Mouse (Mus musculus) embryonic facial prominence, embryonic 15.5 days (tissue): ENCODE data around the gene Ncoa3. TPM values are rescaled to one million over a fixed set of nuclear protein-coding genes. Genes with fewer than 3 reads are reported as not detected.

Experiments
- ATAC-seq: fragments of 200-750 bp; cut with Nextera tagmentation; 2 replicates; pipeline ENCODE4 v1.8.0; 2017; ENCODE audit warnings: low read depth, moderate TSS enrichment; ENCODE audit not compliant: insufficient number of reproducible peaks, low FRiP score, low TSS enrichment
- H3K27ac ChIP-seq: fragments of 300-500 bp; sonication (generic); replicated peaks from 2 replicates; pipeline ENCODE4 v1.5.1; 2015; ENCODE audit warnings: mild to moderate bottlenecking, inconsistent platforms
- H3K27me3 ChIP-seq: fragments of 300-500 bp; sonication (generic); 2 replicates; pipeline ENCODE4 v1.6.1; 2015; ENCODE audit warnings: inconsistent platforms
- H3K36me3 ChIP-seq: fragments of 300-500 bp; sonication (generic); 2 replicates; pipeline ENCODE4 v1.6.1; 2015; ENCODE audit warnings: mild to moderate bottlenecking, inconsistent platforms
- H3K4me1 ChIP-seq: fragments of 300-500 bp; sonication (generic); 2 replicates; pipeline ENCODE4 v1.6.1; 2015; ENCODE audit warnings: inconsistent platforms
- H3K4me2 ChIP-seq: fragments of 300-500 bp; sonication (generic); replicated peaks from 2 replicates; pipeline ENCODE4 v1.6.1; 2015; ENCODE audit warnings: mild to moderate bottlenecking, inconsistent platforms
- H3K4me3 ChIP-seq: fragments of 300-500 bp; sonication (generic); replicated peaks from 2 replicates; pipeline ENCODE4 v1.5.1; 2015; ENCODE audit warnings: mild to moderate bottlenecking, inconsistent platforms
- H3K9ac ChIP-seq: fragments of 300-500 bp; sonication (generic); 2 replicates; pipeline ENCODE4 v1.6.1; 2015; ENCODE audit warnings: inconsistent platforms
- H3K9me3 ChIP-seq: fragments of 300-500 bp; sonication (generic); replicated peaks from 2 replicates; pipeline ENCODE4 v1.6.1; 2016; ENCODE audit warnings: inconsistent platforms
- WGBS: fragments of 180-500 bp; shearing (Covaris S2); methylation state at CpG from one replicate; pipeline ENCODE4 v1.1.7; 2015; 5-methylcytosine and 5-hydroxymethylcytosine counted together
- polyA plus RNA-seq: library from polyadenylated mRNA; unstranded; fragments of >200 nt; fragmentation: Nextera tagmentation; extraction: Ambion mirVana; gene quantifications from 2 replicates; pipeline ENCODE4 v1.2.1, GENCODE M21; 2015

The Ncoa3 gene
- polyA plus RNA-seq, 1 experiment from 2014 or later: 14.7 TPM

DNA sequence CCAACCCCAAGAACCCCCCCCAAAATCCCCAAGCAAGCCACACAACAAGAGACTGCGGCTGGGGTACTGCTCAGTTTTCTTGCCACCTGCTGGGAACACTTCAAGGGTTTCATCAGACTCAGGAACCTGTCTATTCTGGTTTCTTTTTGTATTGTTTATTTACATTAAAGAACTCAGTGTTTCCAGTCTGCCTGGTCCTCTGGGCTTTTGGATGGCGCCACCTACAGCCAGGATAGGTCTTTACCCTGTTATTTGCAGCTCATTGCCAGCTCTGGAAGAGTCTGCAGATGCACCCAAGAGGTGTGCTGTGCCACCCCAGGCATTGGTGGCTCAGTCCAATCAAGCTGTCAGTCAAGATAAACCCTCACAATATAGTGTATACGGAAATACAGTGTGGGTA is 43.3 kb downstream of the Ncoa3 start:
- peaks cover 17% of the 10 kb centered on the region for H3K4me1 ChIP-seq
- H3K27me3 ChIP-seq: no peaks in the 10 kb centered on the region
- no peak for ATAC-seq
- H3K27ac ChIP-seq: no peak overlapping the region
- H3K4me3 ChIP-seq: no peak overlapping the region
- no peak overlapping the region for H3K9ac ChIP-seq
- WGBS: 47% methylated on average over 3 of the region's 3 CpGs
- no peak overlapping the region for H3K4me2 ChIP-seq
- no peaks in the 10 kb centered on the region for H3K9me3 ChIP-seq
- no peaks in the 10 kb centered on the region for H3K36me3 ChIP-seq

DNA sequence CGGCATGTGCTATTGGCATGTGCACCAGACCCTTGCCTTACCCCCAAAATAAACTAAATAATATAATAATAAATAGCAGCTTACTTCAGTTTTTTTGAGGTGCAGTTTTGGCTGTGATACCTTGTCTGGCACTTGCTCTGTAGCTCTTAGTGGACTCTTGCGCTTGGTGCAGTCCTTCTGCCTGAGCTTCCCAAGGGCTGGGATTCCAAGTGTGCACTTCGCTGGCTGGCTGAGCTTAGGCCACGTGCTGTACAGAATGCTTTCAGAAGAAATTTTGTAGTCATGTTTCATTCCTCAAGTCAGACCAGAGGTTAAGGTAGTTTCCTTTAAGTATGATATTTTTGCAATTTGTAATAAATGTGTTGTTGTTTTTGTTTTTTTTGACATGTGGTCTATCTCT is 47.2 kb downstream of the Ncoa3 start:
- Histone ChIP-seq H3K27me3 (no peaks in the 10 kb centered on the region), H3K9me3 (no peaks in the 10 kb centered on the region), H3K9ac (no peak overlapping the region), H3K4me1 (peaks cover 18% of the 10 kb centered on the region), H3K36me3 (no peaks in the 10 kb centered on the region), H3K27ac (no peak overlapping the region), H3K4me3 (no peak overlapping the region), H3K4me2 (no peak overlapping the region)
- WGBS: 68% methylated on average over 4 of the region's 4 CpGs
- no peak for ATAC-seq

DNA sequence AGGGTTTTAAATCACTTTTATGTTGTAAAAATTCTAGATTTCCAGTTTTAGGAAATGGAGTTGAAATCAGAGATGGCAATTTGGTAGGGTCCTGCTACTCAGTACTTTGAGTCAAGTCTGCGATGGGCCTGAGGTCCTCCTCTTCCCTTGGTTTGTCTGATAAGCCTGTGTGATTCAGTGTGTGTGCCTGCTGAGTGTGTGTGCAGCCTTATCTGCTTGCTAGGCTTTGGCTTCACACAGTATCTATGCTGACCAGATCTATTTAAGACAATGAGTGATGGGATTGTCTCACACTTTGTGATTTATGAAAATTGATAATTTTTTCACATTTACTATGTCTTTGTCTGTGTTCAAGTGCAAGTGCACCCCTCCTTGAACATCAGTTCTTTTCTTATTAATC is 50.1 kb downstream of the Ncoa3 start:
- H3K4me1 ChIP-seq: peaks cover 32% of the 10 kb centered on the region
- H3K27ac ChIP-seq: no peak overlapping the region
- H3K9me3 ChIP-seq: no peaks in the 10 kb centered on the region
- ATAC-seq: no peak
- no peaks in the 10 kb centered on the region for H3K27me3 ChIP-seq
- no peak overlapping the region for H3K9ac ChIP-seq
- H3K4me3 ChIP-seq: no peak overlapping the region
- H3K36me3 ChIP-seq: peaks cover under 1% of the 10 kb centered on the region
- H3K4me2 ChIP-seq: no peak overlapping the region
- WGBS: 73% methylated on average over 1 of the region's 1 CpGs

DNA sequence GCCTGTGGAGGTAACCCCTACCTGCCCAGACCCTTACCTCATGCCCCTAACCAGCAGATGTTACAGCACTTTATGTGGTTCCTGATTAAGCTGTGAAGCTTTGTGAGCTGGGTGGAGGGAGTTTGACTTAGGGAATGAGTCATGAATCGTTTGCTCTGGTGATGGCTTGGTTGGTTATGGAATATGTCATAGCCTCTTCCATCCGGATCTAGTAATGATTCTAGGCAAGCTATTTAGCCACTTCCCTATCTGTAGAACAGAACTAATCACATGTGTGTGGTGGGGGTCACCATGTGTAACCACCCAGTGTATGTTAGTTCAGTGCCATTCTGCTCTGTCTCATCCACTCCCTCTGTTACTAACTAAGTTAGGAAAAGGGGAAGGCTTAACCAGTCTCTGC is 52.6 kb downstream of the Ncoa3 start:
- no peak overlapping the region for H3K4me2 ChIP-seq
- peaks cover 37% of the 10 kb centered on the region for H3K4me1 ChIP-seq
- H3K9me3 ChIP-seq: no peaks in the 10 kb centered on the region
- 0 out of 2 replicates have a peak overlapping the region, but pooled peaks have one; percentile 65 for H3K27ac ChIP-seq
- H3K4me3 ChIP-seq: no peak overlapping the region
- peaks cover 13% of the 10 kb centered on the region for H3K36me3 ChIP-seq
- 61% methylated on average over 2 of the region's 2 CpGs for WGBS
- 0 out of 2 replicates have a peak, but pooled peaks have one; percentile 10 for ATAC-seq
- H3K9ac ChIP-seq: no peak overlapping the region
- H3K27me3 ChIP-seq: no peaks in the 10 kb centered on the region

DNA sequence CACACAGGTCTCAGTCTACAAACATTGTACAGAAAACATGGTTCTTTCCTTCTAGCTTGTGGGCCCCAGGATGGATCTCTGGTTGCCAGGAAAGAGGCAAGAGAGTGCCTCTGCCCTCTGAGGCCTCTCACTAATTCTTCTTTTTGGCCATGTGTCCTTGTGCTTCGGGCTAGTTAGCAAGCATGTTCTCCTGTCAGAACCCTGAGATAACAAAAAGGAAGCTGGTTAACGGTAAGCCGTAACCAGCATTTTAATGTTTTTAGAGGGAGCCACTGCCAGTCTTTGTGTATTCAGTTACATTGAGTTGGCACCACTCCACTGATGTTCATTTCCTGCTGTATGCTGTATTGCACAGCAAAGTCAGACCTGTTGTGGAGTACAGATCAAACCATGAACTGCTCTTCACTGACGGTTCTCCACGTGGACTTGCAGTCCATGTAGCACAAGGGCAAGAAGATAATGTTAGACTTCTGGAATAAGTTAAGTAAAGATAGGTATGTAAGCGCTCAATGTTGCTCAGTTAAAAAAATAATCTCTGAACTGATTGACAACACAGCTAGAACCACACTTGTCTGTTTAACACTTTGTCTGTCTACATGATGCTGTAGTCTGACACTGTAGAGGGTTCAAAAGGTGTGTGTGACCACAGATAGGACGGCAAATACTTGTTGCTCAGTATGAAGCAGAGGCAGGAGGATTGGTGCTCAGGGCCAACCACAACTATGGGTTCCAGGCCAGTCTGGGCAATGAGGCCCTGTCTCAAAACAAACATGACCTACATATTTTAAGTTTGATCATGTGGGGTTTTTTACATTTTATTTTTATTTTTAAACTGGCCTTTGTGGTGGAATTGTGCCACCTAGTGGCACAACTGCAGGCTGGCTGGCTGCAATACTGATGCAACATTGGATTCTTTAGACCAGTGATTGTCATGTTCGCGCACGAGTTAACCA is 53.4 kb downstream of the Ncoa3 start:
- H3K4me3 ChIP-seq: no peak overlapping the region
- H3K9ac ChIP-seq: no peak overlapping the region
- no peaks in the 10 kb centered on the region for H3K27me3 ChIP-seq
- 49% methylated on average over 10 of the region's 10 CpGs for WGBS
- H3K4me1 ChIP-seq: peaks cover 37% of the 10 kb centered on the region
- H3K4me2 ChIP-seq: no peak overlapping the region
- peaks cover 16% of the 10 kb centered on the region for H3K36me3 ChIP-seq
- H3K27ac ChIP-seq: peak overlapping the region; percentile 65
- ATAC-seq: peak; percentile 39; the same call in 1 of the 2 replicates
- no peaks in the 10 kb centered on the region for H3K9me3 ChIP-seq

DNA sequence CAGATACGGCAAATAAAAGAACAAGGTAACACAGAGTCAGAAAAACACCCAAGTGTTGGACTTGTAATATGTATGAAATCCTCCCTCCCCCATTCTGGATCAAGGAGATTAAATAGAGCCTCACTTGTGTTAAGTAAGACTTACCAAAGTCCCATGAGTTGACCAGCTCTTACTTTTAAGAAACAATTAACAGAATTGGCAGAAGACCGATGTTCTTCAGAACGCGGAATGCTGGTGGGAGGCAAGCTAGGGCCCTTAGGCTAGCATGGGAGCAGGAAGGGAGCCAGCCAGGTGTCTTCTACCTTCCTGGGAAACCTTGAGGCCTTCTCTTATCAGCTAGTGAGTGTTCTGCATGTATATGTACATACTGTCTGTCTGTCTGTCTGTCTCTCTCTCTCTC is 55.5 kb downstream of the Ncoa3 start:
- H3K4me3 ChIP-seq: no peak overlapping the region
- H3K27ac ChIP-seq: no peak overlapping the region
- WGBS: 89% methylated on average over 4 of the region's 4 CpGs
- no peaks in the 10 kb centered on the region for H3K27me3 ChIP-seq
- H3K9ac ChIP-seq: no peak overlapping the region
- ATAC-seq: no peak
- H3K4me2 ChIP-seq: no peak overlapping the region
- no peaks in the 10 kb centered on the region for H3K9me3 ChIP-seq
- peaks cover 32% of the 10 kb centered on the region for H3K36me3 ChIP-seq
- peaks cover 23% of the 10 kb centered on the region for H3K4me1 ChIP-seq

DNA sequence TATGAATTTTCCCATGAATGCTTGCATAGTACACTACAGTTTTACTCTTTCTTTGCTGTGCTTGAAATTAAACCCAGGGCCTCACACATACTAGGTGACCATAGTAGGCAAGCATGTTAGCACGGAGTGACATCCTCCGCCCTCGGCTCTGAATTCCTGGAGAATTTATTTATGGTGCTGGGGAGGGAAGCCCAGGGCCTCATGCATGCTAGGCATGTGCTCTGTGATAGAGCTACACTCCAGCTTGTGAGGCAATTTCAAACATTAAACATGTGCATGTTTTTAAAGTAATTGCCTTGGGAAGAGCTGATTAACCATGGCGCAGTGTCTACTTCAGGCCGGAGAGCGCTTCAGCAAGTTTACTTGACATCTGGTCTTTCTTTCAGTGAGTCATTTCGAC is 56.4 kb downstream of the Ncoa3 start:
- ATAC-seq: no peak

DNA sequence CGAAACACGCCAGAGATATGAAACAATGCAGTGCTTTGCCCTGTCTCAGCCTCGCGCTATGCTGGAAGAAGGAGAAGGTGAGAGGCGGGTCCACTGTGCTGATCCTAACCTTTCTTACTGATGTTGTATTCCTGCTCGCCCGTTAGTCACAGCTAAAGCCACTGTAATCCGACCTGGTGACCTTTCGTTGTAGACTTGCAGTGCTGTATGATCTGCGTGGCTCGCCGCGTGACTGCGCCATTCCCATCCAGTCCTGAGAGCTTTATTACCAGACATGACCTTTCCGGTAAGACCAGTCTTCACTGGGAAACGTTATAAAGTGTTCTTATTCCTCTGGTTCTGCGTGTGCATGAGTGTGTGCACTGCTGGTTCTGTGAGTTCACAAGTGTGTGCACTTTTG is 59.0 kb downstream of the Ncoa3 start:
- peaks cover 58% of the 10 kb centered on the region for H3K36me3 ChIP-seq
- 86% methylated on average over 17 of the region's 17 CpGs for WGBS
- H3K4me2 ChIP-seq: no peak overlapping the region
- no peak overlapping the region for H3K27ac ChIP-seq
- H3K9me3 ChIP-seq: no peaks in the 10 kb centered on the region
- no peak overlapping the region for H3K4me3 ChIP-seq
- H3K27me3 ChIP-seq: no peaks in the 10 kb centered on the region
- no peak overlapping the region for H3K9ac ChIP-seq
- ATAC-seq: no peak
- H3K4me1 ChIP-seq: 0 out of 2 replicates have a peak, but pooled peaks cover 5% of the 10 kb centered on the region

More for the DNA sequence above, 56.4 kb downstream of the Ncoa3 start:
- Histone ChIP-seq H3K9ac (no peak overlapping the region), H3K27me3 (no peaks in the 10 kb centered on the region), H3K27ac (no peak overlapping the region; the same call in 1 of the 2 replicates), H3K4me1 (peaks cover 23% of the 10 kb centered on the region), H3K4me2 (no peak overlapping the region), H3K4me3 (no peak overlapping the region), H3K9me3 (no peaks in the 10 kb centered on the region), H3K36me3 (peaks cover 39% of the 10 kb centered on the region)
- WGBS: 49% methylated on average over 7 of the region's 7 CpGs

DNA sequence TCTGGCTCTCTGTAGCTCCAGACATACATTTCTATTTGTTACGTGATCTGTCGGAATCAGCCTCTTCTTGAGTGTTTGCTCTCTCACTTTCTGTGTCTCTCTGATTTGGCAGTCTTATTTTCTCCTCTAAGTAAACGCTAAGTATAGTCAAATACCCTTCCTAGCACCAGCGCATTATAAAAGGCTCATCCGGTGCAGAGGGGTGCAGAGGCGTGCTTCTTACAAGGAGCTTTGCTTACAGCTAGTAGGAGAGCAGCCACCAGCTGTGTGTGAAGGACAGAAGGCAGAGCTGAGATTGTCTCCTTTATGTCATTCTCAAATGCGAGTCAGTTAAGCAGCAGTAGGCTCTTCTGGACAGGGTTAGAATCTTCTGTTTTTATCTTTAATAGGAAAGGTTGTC is 59.5 kb downstream of the Ncoa3 start:
- ATAC-seq: no peak
- 0 out of 2 replicates have a peak, but pooled peaks cover 5% of the 10 kb centered on the region for H3K4me1 ChIP-seq
- no peak overlapping the region for H3K4me2 ChIP-seq
- peaks cover 59% of the 10 kb centered on the region for H3K36me3 ChIP-seq
- no peak overlapping the region for H3K9ac ChIP-seq
- no peak overlapping the region for H3K4me3 ChIP-seq
- WGBS: 86% methylated on average over 7 of the region's 7 CpGs
- no peaks in the 10 kb centered on the region for H3K9me3 ChIP-seq
- H3K27me3 ChIP-seq: no peaks in the 10 kb centered on the region
- H3K27ac ChIP-seq: no peak overlapping the region

DNA sequence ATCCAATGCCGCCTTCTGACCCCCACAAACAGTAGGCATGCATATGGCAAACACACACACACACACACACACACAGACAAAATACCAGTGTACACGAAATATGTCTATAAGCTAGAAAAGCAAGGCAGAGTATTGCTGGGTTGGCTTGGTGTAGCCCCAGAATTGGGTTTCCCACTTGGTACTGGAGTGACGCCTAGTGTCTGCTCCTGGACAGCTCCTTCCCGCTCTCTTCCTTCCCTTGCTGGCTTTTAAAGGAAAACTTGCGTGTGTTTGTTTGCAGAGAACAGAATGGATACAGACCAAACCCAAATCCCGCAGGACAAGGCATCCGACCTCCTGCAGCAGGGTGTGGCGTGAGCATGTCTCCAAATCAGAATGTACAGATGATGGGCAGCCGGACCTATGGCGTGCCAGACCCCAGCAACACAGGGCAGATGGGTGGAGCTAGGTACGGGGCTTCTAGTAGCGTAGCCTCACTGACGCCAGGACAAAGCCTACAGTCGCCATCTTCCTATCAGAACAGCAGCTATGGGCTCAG is 61.6 kb downstream of the Ncoa3 start:
- Histone ChIP-seq H3K4me3 (no peak overlapping the region), H3K36me3 (peaks cover 59% of the 10 kb centered on the region), H3K27me3 (no peaks in the 10 kb centered on the region), H3K9me3 (no peaks in the 10 kb centered on the region), H3K4me1 (0 out of 2 replicates have a peak, but pooled peaks cover under 1% of the 10 kb centered on the region), H3K9ac (no peak overlapping the region), H3K4me2 (no peak overlapping the region), H3K27ac (no peak overlapping the region)
- 91% methylated on average over 14 of the region's 14 CpGs for WGBS
- ATAC-seq: no peak

DNA sequence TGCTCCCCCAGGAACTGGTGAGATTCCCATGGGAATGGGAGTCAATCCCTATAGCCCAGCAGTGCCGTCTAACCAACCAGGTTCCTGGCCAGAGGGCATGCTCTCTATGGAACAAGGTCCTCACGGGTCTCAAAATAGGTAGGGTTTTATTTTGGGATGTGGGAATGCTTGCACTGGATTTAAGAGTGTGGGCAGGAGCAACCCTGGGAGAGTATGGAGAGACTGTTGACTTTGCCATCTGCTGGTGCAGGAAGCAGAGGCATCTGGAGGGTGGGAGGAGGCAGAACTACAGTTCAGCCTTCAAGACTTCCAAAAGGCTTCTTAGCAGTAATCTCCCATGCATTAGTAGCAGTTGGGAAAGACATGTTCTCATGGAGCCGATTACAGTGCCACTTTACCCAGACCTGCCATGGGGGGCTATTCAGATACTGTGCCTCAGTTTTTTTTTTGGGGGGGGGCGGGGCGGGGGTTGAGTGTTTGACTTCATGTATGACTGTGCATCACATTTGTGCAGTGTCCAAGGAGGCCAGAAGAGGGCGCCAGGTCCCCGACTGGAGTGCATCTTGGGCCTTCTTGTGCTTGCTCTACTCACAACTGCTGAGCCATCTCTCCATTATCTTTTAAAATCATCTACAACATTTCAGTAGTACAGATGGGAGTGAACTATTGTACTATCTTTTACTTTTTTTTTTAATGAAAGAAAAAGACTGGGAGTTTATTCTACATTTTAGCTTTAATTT is 67.4 kb downstream of the Ncoa3 start:
- peak; percentile 39; the same call in 1 of the 2 replicates for ATAC-seq
- H3K36me3 ChIP-seq: peaks cover 57% of the 10 kb centered on the region

More for the DNA sequence above, 67.4 kb downstream of the Ncoa3 start:
- Histone ChIP-seq H3K4me1 (no peaks in the 10 kb centered on the region), H3K9ac (no peak overlapping the region), H3K4me2 (no peak overlapping the region), H3K27me3 (no peaks in the 10 kb centered on the region), H3K9me3 (no peaks in the 10 kb centered on the region), H3K27ac (no peak overlapping the region), H3K4me3 (no peak overlapping the region)
- WGBS: 73% methylated on average over 7 of the region's 7 CpGs
